Mouse (Mus musculus): ENCODE results near the gene Marveld2. TPM values are rescaled to one million over a fixed set of nuclear protein-coding genes. Genes with fewer than 3 reads are reported as not detected.

The Marveld2 gene
- 11.3 and 11.5 TPM in 2 replicates for polyA plus RNA-seq (2015; fragmentation: Nextera tagmentation; extraction: Ambion mirVana)

DNA sequence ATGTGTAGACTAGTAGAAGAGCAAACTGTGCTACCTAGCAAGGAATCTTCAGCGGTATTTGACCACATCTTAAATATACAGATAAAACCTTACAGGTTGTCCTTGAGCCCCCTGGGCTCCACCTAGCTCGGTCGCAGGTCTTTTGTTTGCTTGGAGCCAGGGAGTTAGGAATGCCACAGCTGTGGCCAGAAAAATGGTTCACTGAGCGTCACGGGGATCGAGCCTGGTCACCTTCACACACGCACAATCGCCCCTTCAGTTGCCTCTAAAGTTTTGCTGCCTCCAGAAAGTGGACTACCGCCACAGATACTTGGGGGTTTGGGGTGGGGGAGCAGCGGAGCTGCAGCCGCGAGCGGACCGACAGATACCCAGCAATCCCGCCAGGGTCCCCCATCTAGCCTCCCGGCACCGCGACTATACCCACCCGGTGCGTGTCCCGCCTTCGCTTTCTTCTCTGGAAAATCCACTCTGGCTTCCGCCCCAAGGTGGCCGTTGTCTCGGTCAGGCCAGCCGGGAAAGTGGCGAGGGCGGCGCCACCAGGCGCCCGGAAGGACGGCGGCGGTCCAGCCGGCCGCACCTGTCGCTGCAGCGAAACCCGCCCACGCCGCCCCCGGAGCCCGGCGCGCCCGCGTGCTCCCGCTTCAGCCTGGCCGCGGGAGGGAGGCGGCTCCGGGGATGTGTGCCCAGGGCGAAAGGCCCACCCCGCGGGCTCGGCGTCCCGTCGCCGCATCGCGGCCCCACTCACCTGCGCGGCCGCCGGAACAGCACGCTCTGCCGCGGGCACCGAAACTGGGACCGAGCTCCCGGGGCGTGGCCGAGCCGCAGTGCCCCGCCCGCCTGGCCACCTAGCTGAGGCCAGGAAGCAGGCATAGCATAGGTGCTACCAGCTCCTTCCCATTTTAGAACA lies at the start of gene Marveld2:
Marveld2 (minus strand) TSS at position 791 of the 907 bp plus-strand sequence.
- Histone ChIP-seq H3K36me3 (ENCODE audit: control insufficient read depth, insufficient read depth, low read length) (peaks cover under 1% of the 10 kb centered on the region; the same call in 1 of the 2 replicates), H3K27ac (replicated peaks) (peak within 1 kb of the TSS; percentile 89), H3K27me3 (ENCODE audit: control insufficient read depth, insufficient read depth, low read length) (no peaks in the 10 kb centered on the region), H3K9ac (ENCODE audit: low read length) (peak within 1 kb of the TSS; percentile 67), H3K4me3 (ENCODE audit: low read depth, low read length) (peak within 1 kb of the TSS; percentile 64), H3K4me1 (replicated peaks; ENCODE audit: control insufficient read depth, insufficient read depth) (no peaks in the 10 kb centered on the region), H3K9me3 (ENCODE audit: control insufficient read depth, low read length) (no peaks in the 10 kb centered on the region), H3K4me2 (replicated peaks; ENCODE audit: low read depth) (peak within 1 kb of the TSS; percentile 79)
- DNase-seq (ENCODE audit: low spot score) (peak; percentile 86), ATAC-seq (ENCODE audit: low FRiP score, low TSS enrichment) (peak; percentile 95)
- 4% methylated on average over 73 of the region's 77 CpGs for WGBS
- peak; percentile 13; the same call in 1 of the 2 replicates for TF ChIP-seq CTCF (IDR thresholded peaks at IDR 0.05; ENCODE audit: low read depth)
- no peak for TF ChIP-seq EP300 (optimal IDR thresholded peaks at IDR 0.05)

GRCm38 (mm10) chr13:100659864-100660456 lies 43.2 kb upstream of the Marveld2 start:
- no peak for TF ChIP-seq EP300 (optimal IDR thresholded peaks at IDR 0.05)
- TF ChIP-seq CTCF (IDR thresholded peaks at IDR 0.05; ENCODE audit: low read depth), result peak; percentile 96
- WGBS, result 42% methylated on average over 4 of the region's 4 CpGs

DNA sequence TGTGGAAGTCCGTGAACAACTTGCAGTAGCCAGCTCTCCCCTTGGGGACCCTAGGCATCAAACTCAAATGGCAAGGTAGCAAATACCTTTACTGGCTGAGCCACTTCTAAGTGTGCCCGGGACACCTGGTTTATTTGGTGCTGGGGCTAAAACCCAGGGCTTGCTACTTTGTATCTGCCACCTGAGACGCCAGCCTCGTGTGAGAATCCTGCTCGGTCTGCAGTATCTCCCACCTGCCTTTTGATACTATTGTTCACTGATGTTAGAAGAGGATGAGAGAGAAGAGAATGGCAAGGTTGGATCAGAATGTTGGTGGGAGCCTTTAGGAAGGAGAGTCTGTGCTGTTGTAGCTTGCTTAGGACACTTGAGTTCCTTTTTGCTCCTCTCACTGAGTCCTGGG lies 41.3 kb upstream of the Marveld2 start:
- 93% methylated on average over 5 of the region's 5 CpGs for WGBS
- Histone ChIP-seq H3K36me3 (ENCODE audit: control insufficient read depth, insufficient read depth, low read length) (no peaks in the 10 kb centered on the region), H3K27me3 (ENCODE audit: control insufficient read depth, insufficient read depth, low read length) (no peaks in the 10 kb centered on the region), H3K4me2 (replicated peaks; ENCODE audit: low read depth) (no peak overlapping the region), H3K4me3 (ENCODE audit: low read depth, low read length) (no peak overlapping the region), H3K4me1 (replicated peaks; ENCODE audit: control insufficient read depth, insufficient read depth) (no peaks in the 10 kb centered on the region), H3K9me3 (ENCODE audit: control insufficient read depth, low read length) (no peaks in the 10 kb centered on the region), H3K9ac (ENCODE audit: low read length) (no peak overlapping the region), H3K27ac (replicated peaks) (no peak overlapping the region)
- TF ChIP-seq EP300 (optimal IDR thresholded peaks at IDR 0.05), result no peak
- TF ChIP-seq CTCF (IDR thresholded peaks at IDR 0.05; ENCODE audit: low read depth), result no peak
- no peak for ATAC-seq (ENCODE audit: low FRiP score, low TSS enrichment)
- no peak for DNase-seq (ENCODE audit: low spot score)

More at GRCm38 (mm10) chr13:100659864-100660456, 43.2 kb upstream of the Marveld2 start:
- Histone ChIP-seq H3K4me1 (replicated peaks; ENCODE audit: control insufficient read depth, insufficient read depth) (no peaks in the 10 kb centered on the region), H3K27ac (replicated peaks) (no peak overlapping the region), H3K9ac (ENCODE audit: low read length) (no peak overlapping the region), H3K9me3 (ENCODE audit: control insufficient read depth, low read length) (no peaks in the 10 kb centered on the region), H3K36me3 (ENCODE audit: control insufficient read depth, insufficient read depth, low read length) (no peaks in the 10 kb centered on the region), H3K27me3 (ENCODE audit: control insufficient read depth, insufficient read depth, low read length) (no peaks in the 10 kb centered on the region), H3K4me2 (replicated peaks; ENCODE audit: low read depth) (no peak overlapping the region), H3K4me3 (ENCODE audit: low read depth, low read length) (no peak overlapping the region)
- DNase-seq (ENCODE audit: low spot score) (peak; percentile 74), ATAC-seq (ENCODE audit: low FRiP score, low TSS enrichment) (no peak; the same call in 1 of the 2 replicates)

GRCm38 (mm10) chr13:100651439-100652186 lies 34.8 kb upstream of the Marveld2 start, which contains the start of gene Taf9:
TSS of gene Taf9 (plus strand) at chr13:100651579.
- Histone ChIP-seq H3K4me3 (ENCODE audit: low read depth, low read length) (peak within 1 kb of the TSS; percentile 90), H3K4me2 (replicated peaks; ENCODE audit: low read depth) (peak within 1 kb of the TSS; percentile 71), H3K9me3 (ENCODE audit: control insufficient read depth, low read length) (no peaks in the 10 kb centered on the region), H3K4me1 (replicated peaks; ENCODE audit: control insufficient read depth, insufficient read depth) (0 out of 2 replicates have a peak, but pooled peaks cover 3% of the 10 kb centered on the region), H3K9ac (ENCODE audit: low read length) (peak within 1 kb of the TSS; percentile 85), H3K36me3 (ENCODE audit: control insufficient read depth, insufficient read depth, low read length) (0 out of 2 replicates have a peak, but pooled peaks cover 3% of the 10 kb centered on the region), H3K27me3 (ENCODE audit: control insufficient read depth, insufficient read depth, low read length) (no peaks in the 10 kb centered on the region), H3K27ac (replicated peaks) (peak within 1 kb of the TSS; percentile 96)
- DNase-seq (ENCODE audit: low spot score) (no peak), ATAC-seq (ENCODE audit: low FRiP score, low TSS enrichment) (peak; percentile 72; the same call in 1 of the 2 replicates)
- WGBS, result 0% methylated on average over 54 of the region's 63 CpGs
- TF ChIP-seq CTCF (IDR thresholded peaks at IDR 0.05; ENCODE audit: low read depth) (no peak), EP300 (optimal IDR thresholded peaks at IDR 0.05) (no peak)

All from stomach, postnatal 0 days (tissue).